Comparison of ENCODE assay signal across 8 mouse cellular contexts in the genomic region with DNA sequence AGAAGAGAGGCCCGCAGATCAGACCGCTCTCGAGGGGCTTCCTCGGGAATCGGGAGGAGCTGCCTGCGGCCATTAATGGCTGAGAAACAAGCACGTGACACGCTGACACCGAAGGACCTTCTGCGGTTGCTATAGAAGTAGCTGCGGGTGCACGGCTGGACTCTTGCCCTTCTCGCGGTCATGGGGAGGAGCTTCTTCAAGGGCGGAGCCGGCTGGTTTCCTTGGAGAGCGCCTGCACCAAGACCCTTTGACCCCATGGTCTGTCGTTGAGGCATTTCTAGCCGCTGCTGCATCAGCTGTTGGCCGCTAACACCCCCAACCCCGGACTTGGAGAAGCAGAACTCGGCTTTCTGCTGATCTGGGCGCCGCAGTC. TPM values are rescaled to one million over a fixed set of nuclear protein-coding genes. Genes with fewer than 3 reads are reported as not detected.
DNase-seq lines count a peak whose midpoint lies in the region; ATAC-seq and TF ChIP-seq lines count a peak whose summit lies in the region.

A gene (minus strand): TSS at position 114 of the 373 bp plus-strand sequence.

- peaks cover 2% of the 10 kb centered on the region for H3K36me3 ChIP-seq in embryonic facial prominence, embryonic 11.5 days (replicated peaks; ENCODE audit: control insufficient read depth, insufficient read depth, low read depth, low read length)
- H3K36me3 ChIP-seq in intestine, postnatal 0 days (ENCODE audit: control insufficient read depth, insufficient read depth), result peaks cover 32% of the 10 kb centered on the region

- H3K27ac ChIP-seq in embryonic facial prominence, embryonic 11.5 days (replicated peaks; ENCODE audit: low read depth, low read length), result peak within 1 kb of the TSS; percentile 89
- peak within 1 kb of the TSS; percentile 98 for H3K27ac ChIP-seq in intestine, postnatal 0 days (ENCODE audit: low read depth, low read length)

- peak within 1 kb of the TSS; percentile 75 for H3K4me2 ChIP-seq in embryonic facial prominence, embryonic 11.5 days (ENCODE audit: low read depth, low read length)
- H3K4me2 ChIP-seq in intestine, postnatal 0 days (replicated peaks; ENCODE audit: low read depth), result peak within 1 kb of the TSS; percentile 93

- H3K27me3 ChIP-seq in embryonic facial prominence, embryonic 11.5 days (ENCODE audit: control insufficient read depth, insufficient read depth, low read length), result no peaks in the 10 kb centered on the region
- no peaks in the 10 kb centered on the region for H3K27me3 ChIP-seq in intestine, postnatal 0 days (replicated peaks; ENCODE audit: control insufficient read depth, insufficient read depth, low read length)

- peak within 1 kb of the TSS; percentile 89 for H3K4me3 ChIP-seq in embryonic facial prominence, embryonic 11.5 days (ENCODE audit: low read depth, low read length)
- H3K4me3 ChIP-seq in intestine, postnatal 0 days (ENCODE audit: low read depth, low read length), result peak within 1 kb of the TSS; percentile 76

- H3K9ac ChIP-seq in embryonic facial prominence, embryonic 11.5 days (replicated peaks; ENCODE audit: low read length), result peak within 1 kb of the TSS; percentile 87
- H3K9ac ChIP-seq in intestine, postnatal 0 days (ENCODE audit: low read depth, low read length), result peak within 1 kb of the TSS; percentile 78

- TF ChIP-seq CTCF in intestine, postnatal 0 days (IDR thresholded peaks at IDR 0.05; ENCODE audit: low read depth), result 0 out of 2 replicates have a peak, but pooled peaks have one; percentile 7

- no peak for DNase-seq in thymus, postnatal 0 days (ENCODE audit: low spot score)
- DNase-seq in thymus, postnatal 4 days, result no peak
- peak; percentile 87 for DNase-seq in embryonic facial prominence, embryonic 11.5 days (ENCODE audit: low spot score)
- peak; percentile 99 for DNase-seq in heart, adult 11 months
- DNase-seq in left cerebral cortex, postnatal 25 days (ENCODE audit: low spot score in 2 of 2), result peak; percentile 85 to 90
- peak; percentile 71 to 76 for DNase-seq in spleen, postnatal 36 days (ENCODE audit: low spot score in 2 of 2)

- H3K4me1 ChIP-seq in embryonic facial prominence, embryonic 11.5 days (ENCODE audit: control insufficient read depth, insufficient read depth, low read length), result peaks cover 30% of the 10 kb centered on the region
- H3K4me1 ChIP-seq in intestine, postnatal 0 days (replicated peaks; ENCODE audit: control insufficient read depth, insufficient read depth, low read length), result peaks cover 11% of the 10 kb centered on the region; the same call in 1 of the 2 replicates

- H3K9me3 ChIP-seq in embryonic facial prominence, embryonic 11.5 days (replicated peaks; ENCODE audit: control insufficient read depth, low read length), result no peaks in the 10 kb centered on the region
- H3K9me3 ChIP-seq in intestine, postnatal 0 days (ENCODE audit: control insufficient read depth), result no peaks in the 10 kb centered on the region

- no peak; the same call in 1 of the 2 replicates for ATAC-seq in embryonic facial prominence, embryonic 11.5 days (replicated peaks; ENCODE audit: insufficient number of reproducible peaks, low FRiP score, low TSS enrichment, low read depth)
- ATAC-seq in intestine, postnatal 0 days, result peak; percentile 78
- ATAC-seq in megakaryocyte progenitor cell, adult 5-6 weeks (replicated peaks; ENCODE audit: poor library complexity), result peak; percentile 38

- under 1% methylated on average over 24 of the region's 24 CpGs for WGBS in embryonic facial prominence, embryonic 11.5 days
- under 1% methylated on average over 24 of the region's 24 CpGs for WGBS in intestine, postnatal 0 days

- intact Hi-C loops in left cerebral cortex, postnatal 25 days (cut with DNase I), result no loop called here

RNA-seq across cellular contexts. Expression of the gene that starts here (rescaled TPM):
- 181 and 191 TPM in 2 replicates for polyA plus RNA-seq in thymus, postnatal 0 days (2015; fragmentation: Nextera tagmentation; extraction: Ambion mirVana)
- polyA plus RNA-seq in embryonic facial prominence, embryonic 11.5 days (2014; fragmentation: Nextera tagmentation; extraction: Ambion mirVana), result 323 and 352 TPM in 2 replicates
- 245 and 246 TPM in 2 replicates for polyA plus RNA-seq in intestine, postnatal 0 days (2015; fragmentation: Nextera tagmentation; extraction: Ambion mirVana)
- total RNA-seq in left cerebral cortex, postnatal 25 days (2021), result 100 to 1,000 TPM; 171 to 173 TPM
- 66.5 and 73.4 TPM in 2 replicates for total RNA-seq in megakaryocyte progenitor cell, adult 5-6 weeks (2015)
- 99.5 and 106 TPM in 2 replicates for total RNA-seq in megakaryocyte progenitor cell, adult 5-6 weeks (2017)

Comparison
In these comparisons a context has a peak if more than half of its experiments do, and no peak if none do; other contexts are left out.
1. DNase-seq: peak in embryonic facial prominence, embryonic 11.5 days (single experiment), heart, adult 11 months (single experiment), left cerebral cortex, postnatal 25 days (2 of 2) and spleen, postnatal 36 days (2 of 2); none in thymus, postnatal 0 days (single experiment) and thymus, postnatal 4 days (single experiment).